Mouse (Mus musculus) E14TG2a.4 (cell line): ENCODE results near the gene Tenm2.

ENCODE experiments used
- CTCF ChIP-seq: conservative IDR thresholded peaks from 2 replicates; pipeline ENCODE4 v1.5.1; 2014; ENCODE audit warnings: low read length
- NANOG ChIP-seq: IDR thresholded peaks from 2 replicates; pipeline ENCODE4 v1.6.1; 2014; ENCODE audit warnings: borderline replicate concordance, low read length, mixed read lengths
- POU5F1 ChIP-seq: IDR thresholded peaks from 2 replicates; pipeline ENCODE4 v1.6.1; 2014; ENCODE audit warnings: low read length, borderline replicate concordance

DNA sequence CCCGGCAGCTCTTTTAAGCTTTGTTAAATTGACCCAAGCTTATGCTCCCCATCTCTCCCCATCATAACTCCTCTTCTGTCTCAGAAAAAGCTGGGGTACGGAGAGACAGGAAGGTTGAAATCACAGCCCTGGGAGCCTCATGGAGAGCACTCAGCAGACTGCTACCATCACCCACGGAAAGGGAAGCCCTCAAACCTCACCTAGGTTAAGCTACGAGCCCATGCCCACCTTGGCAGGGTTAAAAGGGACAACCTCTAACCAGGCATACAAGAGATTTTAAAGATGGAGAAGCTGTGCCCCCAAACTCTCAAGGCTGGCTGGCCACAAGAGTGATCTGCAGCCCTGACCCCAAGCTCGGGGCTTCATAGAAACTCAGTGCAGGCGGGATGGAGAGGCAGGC, 1258.7 kb downstream of the Tenm2 start:
- TF ChIP-seq CTCF (no peak), NANOG (no peak), POU5F1 (no peak)
